Mouse (Mus musculus) common myeloid progenitor, adult 5-6 weeks (primary cell): ENCODE measurements around the gene Rab11fip5. TPM values are rescaled to one million over a fixed set of nuclear protein-coding genes. Genes with fewer than 3 reads are reported as not detected.

Source experiments
- total RNA-seq: library from RNA; stranded (forward); fragments of 200-1000, 187-1606 nt; gene quantifications from 2 replicates; pipeline ENCODE4 v1.2.3, GENCODE M21; 2017

The Rab11fip5 gene
- total RNA-seq, 1 experiment from 2014 or later: 6.3 TPM

Other genes starting within 250 kb of the Rab11fip5 start
- 23.2 and 35.7 TPM in 2 replicates for gene Spr, start 236.9 kb downstream of the Rab11fip5 start, total RNA-seq
- not detected in 2 replicates for gene Emx1, start 187.2 kb downstream of the Rab11fip5 start, total RNA-seq
- gene Sfxn5, start 41.2 kb downstream of the Rab11fip5 start, total RNA-seq: 2.0 and 3.2 TPM in 2 replicates
- not detected in 2 replicates for gene Noto, start 49.3 kb upstream of the Rab11fip5 start, total RNA-seq
- gene Smyd5, start 57.4 kb upstream of the Rab11fip5 start, total RNA-seq: 46.2 and 47.0 TPM in 2 replicates
- 289 and 292 TPM in 2 replicates for gene Cct7, start 76.9 kb upstream of the Rab11fip5 start, total RNA-seq
- 7.7 and 20.2 TPM in 2 replicates for gene Pradc1, start 77.3 kb upstream of the Rab11fip5 start, total RNA-seq
- gene Fbxo41, start 128.4 kb upstream of the Rab11fip5 start, total RNA-seq: under 0.01 TPM in 1 of 2 replicates, not detected in the other
- gene Egr4, start 139.0 kb upstream of the Rab11fip5 start, total RNA-seq: 0.64 TPM in 1 of 2 replicates, not detected in the other
- gene Alms1, start 212.9 kb upstream of the Rab11fip5 start, total RNA-seq: 26.9 and 30.5 TPM in 2 replicates